Comparison of ENCODE assay signal across 15 mouse cellular contexts in genomic region chr1:181148540-181148939, GRCm38 (mm10). TPM values are rescaled to one million over a fixed set of nuclear protein-coding genes. Genes with fewer than 3 reads are reported as not detected.
DNase-seq lines count a peak whose midpoint lies in the region; ATAC-seq and TF ChIP-seq lines count a peak whose summit lies in the region.
"Had no signal": no experiment of that assay in that cellular context is flagged by ENCODE, and none has a peak within 500 bp of the region (broad histone marks: within the 10 kb centered on the region; RNA-seq: fewer than 3 reads in every experiment).

No protein-coding gene starts in this region.

- H3K4me3 ChIP-seq in hindbrain, embryonic 15.5 days, result no peak overlapping the region
- H3K4me3 ChIP-seq in hindbrain, postnatal 0 days (ENCODE audit: low read length), result no peak overlapping the region
- H3K4me3 ChIP-seq in CH12.LX (replicated peaks in 1 of 3; ENCODE audit: low read depth in 2 of 3, low read length in 2 of 3, poor library complexity in 1 of 3), result no peak overlapping the region
- H3K4me3 ChIP-seq in intestine, embryonic 15.5 days (replicated peaks), result no peak overlapping the region
- H3K4me3 ChIP-seq in liver, embryonic 14.5 days (ENCODE audit: insufficient read depth in 1 of 2, low read depth in 2 of 2, low read length in 2 of 2), result peak overlapping the region; percentile 0 to 15; a peak in 3 of 4 replicates
- H3K4me3 ChIP-seq: embryonic facial prominence, embryonic 12.5 days; megakaryocyte, embryonic 14.5 days had no signal

- 73% methylated on average over 5 of the region's 5 CpGs for WGBS in hindbrain, embryonic 15.5 days
- WGBS in hindbrain, postnatal 0 days, result 64% methylated on average over 5 of the region's 5 CpGs
- 49% methylated on average over 5 of the region's 5 CpGs for WGBS in intestine, embryonic 15.5 days
- WGBS in liver, embryonic 14.5 days (ENCODE audit: insufficient replicate concordance), result 9% methylated on average over 5 of the region's 5 CpGs

- dilution Hi-C loops in CH12.LX (cut with MboI; ENCODE audit: extremely low pct_ligation_motif_present, extremely low pct_unique_long_range_greater_than_20kb, low sequenced_read_pairs), result no loop called here

- H3K27me3 ChIP-seq in hindbrain, embryonic 15.5 days, result no peaks in the 10 kb centered on the region
- H3K27me3 ChIP-seq in hindbrain, postnatal 0 days (ENCODE audit: insufficient read depth, low read length), result no peaks in the 10 kb centered on the region
- no peaks in the 10 kb centered on the region for H3K27me3 ChIP-seq in CH12.LX (replicated peaks)
- H3K27me3 ChIP-seq in intestine, embryonic 15.5 days (replicated peaks), result no peaks in the 10 kb centered on the region
- no peaks in the 10 kb centered on the region for H3K27me3 ChIP-seq in liver, embryonic 14.5 days (ENCODE audit: control insufficient read depth, insufficient read depth, low read length)
- H3K27me3 ChIP-seq: embryonic facial prominence, embryonic 12.5 days; megakaryocyte, embryonic 14.5 days; Patski had no signal

- TF ChIP-seq EP300 in CH12.LX (IDR thresholded peaks at IDR 0.05; ENCODE audit: low read length), result no peak
- TF ChIP-seq EP300 in liver, embryonic 14.5 days (IDR thresholded peaks at IDR 0.05; ENCODE audit: low read depth), result no peak

- TF ChIP-seq RAD21 in CH12.LX (IDR thresholded peaks at IDR 0.05; ENCODE audit: low read depth, low read length), result no peak

- TF ChIP-seq CTCF in hindbrain, postnatal 0 days (IDR thresholded peaks at IDR 0.05; ENCODE audit: low read depth), result no peak
- TF ChIP-seq CTCF in CH12.LX (conservative IDR thresholded peaks at IDR 0.05 in 1 of 2, IDR thresholded peaks at IDR 0.05 in 1 of 2; ENCODE audit: low read depth in 2 of 2, low read length in 2 of 2), result no peak
- no peak for TF ChIP-seq CTCF in liver, embryonic 14.5 days (IDR thresholded peaks at IDR 0.05; ENCODE audit: low read depth)

- no peaks in the 10 kb centered on the region for H3K9me3 ChIP-seq in hindbrain, embryonic 15.5 days
- H3K9me3 ChIP-seq in hindbrain, postnatal 0 days (ENCODE audit: low read length), result no peaks in the 10 kb centered on the region
- H3K9me3 ChIP-seq in CH12.LX (replicated peaks; ENCODE audit: low read length), result no peaks in the 10 kb centered on the region
- no peaks in the 10 kb centered on the region for H3K9me3 ChIP-seq in intestine, embryonic 15.5 days
- no peaks in the 10 kb centered on the region for H3K9me3 ChIP-seq in liver, embryonic 14.5 days (ENCODE audit: control insufficient read depth, low read length)
- H3K9me3 ChIP-seq: embryonic facial prominence, embryonic 12.5 days; megakaryocyte, embryonic 14.5 days had no signal

- H3K9ac ChIP-seq in hindbrain, embryonic 15.5 days, result no peak overlapping the region
- no peak overlapping the region for H3K9ac ChIP-seq in hindbrain, postnatal 0 days (replicated peaks; ENCODE audit: low read length)
- H3K9ac ChIP-seq in CH12.LX (ENCODE audit: insufficient read depth, low read depth), result peak overlapping the region; percentile 50
- H3K9ac ChIP-seq in intestine, embryonic 15.5 days, result no peak overlapping the region
- H3K9ac ChIP-seq in liver, embryonic 14.5 days (replicated peaks), result no peak overlapping the region
- H3K9ac ChIP-seq: embryonic facial prominence, embryonic 12.5 days had no signal

- H3K4me1 ChIP-seq in hindbrain, embryonic 15.5 days (replicated peaks), result peaks cover 33% of the 10 kb centered on the region
- 0 out of 2 replicates have a peak, but pooled peaks cover 10% of the 10 kb centered on the region for H3K4me1 ChIP-seq in hindbrain, postnatal 0 days (ENCODE audit: insufficient read depth, low read length)
- H3K4me1 ChIP-seq in CH12.LX (ENCODE audit: control insufficient read depth in 1 of 2, insufficient read depth in 2 of 2), result peaks cover 7 to 55% of the 10 kb centered on the region in 2 experiments
- 0 out of 2 replicates have a peak, but pooled peaks cover 6% of the 10 kb centered on the region for H3K4me1 ChIP-seq in intestine, embryonic 15.5 days (replicated peaks)
- H3K4me1 ChIP-seq in liver, embryonic 14.5 days (replicated peaks; ENCODE audit: control insufficient read depth in 2 of 2, insufficient read depth in 2 of 2, low read length in 1 of 2), result peaks cover 22 to 41% of the 10 kb centered on the region in 2 experiments

- peaks cover 20% of the 10 kb centered on the region for H3K79me2 ChIP-seq in CH12.LX (replicated peaks; ENCODE audit: control insufficient read depth, extremely low read depth, insufficient read depth, poor library complexity, severe bottlenecking)

- DNase-seq in hindbrain, postnatal 0 days (ENCODE audit: low spot score), result no peak
- DNase-seq in CH12.LX (ENCODE audit: extremely low read depth), result no peak
- DNase-seq in liver, embryonic 14.5 days (ENCODE audit: low read depth in 3 of 3, low spot score in 3 of 3), result peak in 2 of 3 experiments; percentile 59 to 67
- DNase-seq in cerebellum, postnatal 36 days, result no peak
- DNase-seq in urinary bladder, postnatal 25 days (ENCODE audit: low spot score), result no peak
- no peak for DNase-seq in adrenal gland, adult 2 months
- DNase-seq: adrenal gland, postnatal 36 days; B cell, adult 2 months; cerebellum, adult 2 months; layer of hippocampus, adult 9-11 months had no signal

- no peak overlapping the region for H3K4me2 ChIP-seq in hindbrain, embryonic 15.5 days
- H3K4me2 ChIP-seq in hindbrain, postnatal 0 days (ENCODE audit: low read depth, low read length), result no peak overlapping the region
- H3K4me2 ChIP-seq in CH12.LX (ENCODE audit: insufficient read depth, low read depth, poor library complexity, severe bottlenecking), result peak overlapping the region; percentile 12; the same call in 1 of the 2 replicates
- H3K4me2 ChIP-seq in intestine, embryonic 15.5 days (replicated peaks), result 0 out of 2 replicates have a peak overlapping the region, but pooled peaks have one; percentile 7
- H3K4me2 ChIP-seq in liver, embryonic 14.5 days (ENCODE audit: low read depth), result peak overlapping the region; percentile 50
- H3K4me2 ChIP-seq: embryonic facial prominence, embryonic 12.5 days had no signal

- H3K36me3 ChIP-seq in hindbrain, embryonic 15.5 days, result no peaks in the 10 kb centered on the region
- no peaks in the 10 kb centered on the region for H3K36me3 ChIP-seq in hindbrain, postnatal 0 days (ENCODE audit: insufficient read depth, low read length)
- peaks cover 0 to 3% of the 10 kb centered on the region in 2 experiments for H3K36me3 ChIP-seq in CH12.LX (replicated peaks in 1 of 2; ENCODE audit: control insufficient read depth in 1 of 2, insufficient read depth in 1 of 2, low read length in 1 of 2)
- no peaks in the 10 kb centered on the region for H3K36me3 ChIP-seq in intestine, embryonic 15.5 days
- H3K36me3 ChIP-seq in liver, embryonic 14.5 days (replicated peaks; ENCODE audit: control insufficient read depth, insufficient read depth, low read depth), result no peaks in the 10 kb centered on the region
- H3K36me3 ChIP-seq: embryonic facial prominence, embryonic 12.5 days had no signal

- no peak for ATAC-seq in hindbrain, embryonic 15.5 days (ENCODE audit: low FRiP score, low read depth)
- no peak for ATAC-seq in hindbrain, postnatal 0 days
- peak; percentile 42; the same call in 1 of the 2 replicates for ATAC-seq in intestine, embryonic 15.5 days
- no peak for ATAC-seq in liver, embryonic 14.5 days (ENCODE audit: insufficient read depth)
- ATAC-seq: Patski had no signal

- H3K27ac ChIP-seq in hindbrain, embryonic 15.5 days (replicated peaks), result 0 out of 2 replicates have a peak overlapping the region, but pooled peaks have one; percentile 27
- no peak overlapping the region for H3K27ac ChIP-seq in hindbrain, postnatal 0 days
- peak overlapping the region; percentile 34; the same call in 1 of the 2 replicates for H3K27ac ChIP-seq in CH12.LX (ENCODE audit: insufficient read depth, low read depth)
- peak overlapping the region; percentile 48 for H3K27ac ChIP-seq in intestine, embryonic 15.5 days
- H3K27ac ChIP-seq in liver, embryonic 14.5 days, result peak overlapping the region; percentile 48
- H3K27ac ChIP-seq: embryonic facial prominence, embryonic 12.5 days had no signal

- no peak for TF ChIP-seq POLR2A in CH12.LX (IDR thresholded peaks at IDR 0.05; ENCODE audit: low read depth, low read length)

- in situ Hi-C loops in CH12.LX (cut with MboI; ENCODE audit: low pct_ligation_motif_present, low pct_unique_long_range_greater_than_20kb, low sequenced_read_pairs), result no loop called here

TF ChIP-seq in CH12.LX, 34 proteins besides CTCF, POLR2A, EP300 and RAD21:
- no peak for TF ChIP-seq JUN (IDR thresholded peaks at IDR 0.05; ENCODE audit: insufficient read depth, low read depth, low read length)
- peak; percentile 74 for TF ChIP-seq MAX (IDR thresholded peaks at IDR 0.05; ENCODE audit: low read length)
- no peak for TF ChIP-seq IRF4 (IDR thresholded peaks at IDR 0.05; ENCODE audit: low read depth, low read length)
- TF ChIP-seq BHLHE40 (IDR thresholded peaks at IDR 0.05; ENCODE audit: low read depth, low read length), result no peak
- TF ChIP-seq MYC (IDR thresholded peaks at IDR 0.05; ENCODE audit: low read depth, low read length), result peak; percentile 58
TF ChIP-seq in CH12.LX: peak in this region for 2.

RNA-seq across cellular contexts. Expression of gene Cnih4, which starts 4.0 kb away (rescaled TPM):
- 54.4 and 67.4 TPM in 2 replicates for polyA plus RNA-seq in hindbrain, embryonic 15.5 days (2015; fragmentation: Nextera tagmentation; extraction: Ambion mirVana)
- total RNA-seq in hindbrain, postnatal 0 days (2014; rRNA removed), result 10.8 and 12.9 TPM in 2 replicates
- 59.9 and 61.3 TPM in 2 replicates for polyA plus RNA-seq in hindbrain, postnatal 0 days (2015; fragmentation: Nextera tagmentation; extraction: Ambion mirVana)
- 24.2 and 28.9 TPM in 2 replicates for total RNA-seq in CH12.LX (2012; rRNA removed)
- 34.9 and 39.1 TPM in 2 replicates for total RNA-seq in CH12.LX (2014; rRNA removed)
- polyA plus RNA-seq in CH12.LX (2012; ENCODE audit: insufficient read length, low read depth), result 45.7 and 54.1 TPM in 2 replicates
- 134 and 147 TPM in 2 replicates for polyA plus RNA-seq in intestine, embryonic 15.5 days (2015; fragmentation: Nextera tagmentation; extraction: Ambion mirVana)
- 9.5 and 10.0 TPM in 2 replicates for polyA plus RNA-seq in liver, embryonic 14.5 days (2012; rRNA removed)
- 53.3 and 55.4 TPM in 2 replicates for polyA plus RNA-seq in liver, embryonic 14.5 days (2014; fragmentation: Nextera tagmentation; extraction: Ambion mirVana)
- 10 to 100 TPM; 69.0 to 71.5 TPM for total RNA-seq in adrenal gland, adult 2 months (2021)
- 6.0 and 9.2 TPM in 2 replicates for polyA plus RNA-seq in adrenal gland, adult 2 months (2012; rRNA removed)

RNA-seq across cellular contexts. Expression of gene Nvl, which starts 4.5 kb away (rescaled TPM):
- polyA plus RNA-seq in hindbrain, embryonic 15.5 days (2015; fragmentation: Nextera tagmentation; extraction: Ambion mirVana), result 41.0 and 44.9 TPM in 2 replicates
- total RNA-seq in hindbrain, postnatal 0 days (2014; rRNA removed), result 18.5 and 24.7 TPM in 2 replicates
- polyA plus RNA-seq in hindbrain, postnatal 0 days (2015; fragmentation: Nextera tagmentation; extraction: Ambion mirVana), result 26.8 and 27.1 TPM in 2 replicates
- 19.9 and 22.1 TPM in 2 replicates for total RNA-seq in CH12.LX (2012; rRNA removed)
- total RNA-seq in CH12.LX (2014; rRNA removed), result 27.1 and 30.3 TPM in 2 replicates
- polyA plus RNA-seq in CH12.LX (2012; ENCODE audit: insufficient read length, low read depth), result 36.0 and 38.4 TPM in 2 replicates
- polyA plus RNA-seq in intestine, embryonic 15.5 days (2015; fragmentation: Nextera tagmentation; extraction: Ambion mirVana), result 23.4 and 24.4 TPM in 2 replicates
- 9.1 and 13.1 TPM in 2 replicates for polyA plus RNA-seq in liver, embryonic 14.5 days (2012; rRNA removed)
- polyA plus RNA-seq in liver, embryonic 14.5 days (2014; fragmentation: Nextera tagmentation; extraction: Ambion mirVana), result 10.8 and 11.6 TPM in 2 replicates
- total RNA-seq in adrenal gland, adult 2 months (2021), result 10 to 100 TPM; 15.3 to 16.6 TPM
- polyA plus RNA-seq in adrenal gland, adult 2 months (2012; rRNA removed), result 6.3 and 7.0 TPM in 2 replicates

Comparison
In these comparisons a context has a peak if more than half of its experiments do, and no peak if none do; other contexts are left out.
1. H3K4me2 ChIP-seq: peak in CH12.LX (single experiment), intestine, embryonic 15.5 days (single experiment) and liver, embryonic 14.5 days (single experiment); none in hindbrain, embryonic 15.5 days (single experiment) and hindbrain, postnatal 0 days (single experiment).
2. H3K4me3 ChIP-seq: peak in liver, embryonic 14.5 days (2 of 2); none in hindbrain, embryonic 15.5 days (single experiment), hindbrain, postnatal 0 days (single experiment), CH12.LX (0 of 3) and intestine, embryonic 15.5 days (single experiment).
3. DNase-seq: peak in liver, embryonic 14.5 days (2 of 3); none in hindbrain, postnatal 0 days (single experiment), CH12.LX (single experiment), cerebellum, postnatal 36 days (0 of 2), urinary bladder, postnatal 25 days (single experiment) and adrenal gland, adult 2 months (single experiment).